Mouse (Mus musculus): ENCODE measurements around the gene Krcc1.

DNA sequence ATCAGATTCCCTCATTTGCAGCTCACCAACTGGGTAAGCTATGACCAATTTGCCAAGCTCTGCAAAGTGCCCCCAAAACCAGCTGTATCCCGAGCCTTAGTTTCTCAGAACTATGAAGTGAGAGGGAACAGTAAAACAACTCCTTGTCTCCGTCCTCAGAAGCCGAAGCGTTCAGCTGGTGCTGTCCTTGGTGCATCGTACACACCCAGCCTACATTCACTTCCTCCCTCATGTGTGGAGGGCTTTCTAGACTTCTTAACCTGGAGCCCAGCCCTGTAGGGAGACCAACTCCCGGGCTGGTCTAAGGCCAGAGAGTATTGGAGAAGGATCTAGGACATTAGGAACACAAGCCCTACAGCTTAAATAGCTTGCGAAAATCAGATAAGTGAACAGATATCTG lies 59.0 kb downstream of the Krcc1 start:
- TF ChIP-seq CTCF (IDR thresholded peaks at IDR 0.05; ENCODE audit: extremely low read depth, insufficient read depth, insufficient read length, insufficient replicate concordance) (no peak), POLR2A (IDR thresholded peaks at IDR 0.05; ENCODE audit: low read depth, low read length) (no peak)
